Mouse (Mus musculus): ENCODE measurements at regions not wholly inside any gene's neighbourhood (a gene's known extent, or its start where the extent isn't known, plus 50 kb on each side); places are given as distances from the start of the nearest gene placed in this dataset.

- no peak overlapping the region for H3K9ac ChIP-seq (ENCODE audit: low read length)
- H3K4me2 ChIP-seq (ENCODE audit: low read length) = no peak overlapping the region
- no peak overlapping the region for H3K27ac ChIP-seq (ENCODE audit: low read depth)
- no peaks in the 10 kb centered on the region for H3K36me3 ChIP-seq (ENCODE audit: control insufficient read depth, insufficient read depth, low read length)
- no peak for ATAC-seq (replicated peaks; ENCODE audit: low FRiP score, low TSS enrichment, low read depth)
- no peaks in the 10 kb centered on the region for H3K4me1 ChIP-seq (replicated peaks; ENCODE audit: control insufficient read depth, insufficient read depth, low read length)
- H3K9me3 ChIP-seq (ENCODE audit: control insufficient read depth, low read length) = no peaks in the 10 kb centered on the region
- WGBS = 82% methylated on average over 10 of the region's 10 CpGs
- H3K27me3 ChIP-seq (replicated peaks; ENCODE audit: control insufficient read depth, insufficient read depth, low read length) = no peaks in the 10 kb centered on the region
- H3K4me3 ChIP-seq (ENCODE audit: low read depth, low read length) = no peak overlapping the region
- no peak for DNase-seq (ENCODE audit: low spot score)
Measured at GRCm38 (mm10) chr8:35185165-35185564, 580.4 kb upstream of the Gm19410 start.

- no peak overlapping the region for H3K27ac ChIP-seq (ENCODE audit: low read depth)
- no peaks in the 10 kb centered on the region for H3K27me3 ChIP-seq (replicated peaks; ENCODE audit: control insufficient read depth, insufficient read depth, low read length)
- ATAC-seq (replicated peaks; ENCODE audit: low FRiP score, low TSS enrichment, low read depth) (no peak), DNase-seq (ENCODE audit: low spot score) (no peak)
- H3K9me3 ChIP-seq (ENCODE audit: control insufficient read depth, low read length) = no peaks in the 10 kb centered on the region
- H3K9ac ChIP-seq (ENCODE audit: low read length) = no peak overlapping the region
- H3K4me2 ChIP-seq (ENCODE audit: low read length) = no peak overlapping the region
- H3K4me1 ChIP-seq (replicated peaks; ENCODE audit: control insufficient read depth, insufficient read depth, low read length) = no peaks in the 10 kb centered on the region
- H3K4me3 ChIP-seq (ENCODE audit: low read depth, low read length) = no peak overlapping the region
- WGBS = 91% methylated on average over 8 of the region's 8 CpGs
- H3K36me3 ChIP-seq (ENCODE audit: control insufficient read depth, insufficient read depth, low read length) = no peaks in the 10 kb centered on the region
Measured at GRCm38 (mm10) chr8:35188531-35188930, 577.1 kb upstream of the Gm19410 start.

DNA sequence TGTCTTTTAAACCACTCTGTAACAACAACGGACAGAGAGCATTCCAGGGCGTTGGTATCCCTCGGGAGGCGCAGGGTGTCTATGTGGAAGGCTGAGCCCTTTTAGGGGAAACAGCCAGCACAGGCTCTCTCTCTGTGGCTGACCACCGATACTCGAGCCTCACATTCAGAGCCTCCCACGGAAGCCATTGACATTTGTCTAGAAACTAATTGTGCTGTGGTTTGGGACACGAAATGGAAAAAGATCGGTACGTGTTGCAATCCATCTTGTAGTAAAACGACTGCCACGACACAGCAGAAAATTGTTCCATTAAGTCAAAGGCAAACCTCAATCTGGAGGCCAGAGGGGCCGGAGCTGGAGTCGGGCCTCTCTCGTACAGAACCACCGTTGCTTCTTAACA, 575.9 kb upstream of the Gm19410 start:
- Histone ChIP-seq H3K27ac (ENCODE audit: low read depth) (no peak overlapping the region), H3K4me1 (replicated peaks; ENCODE audit: control insufficient read depth, insufficient read depth, low read length) (no peaks in the 10 kb centered on the region; the same call in 1 of the 2 replicates), H3K9ac (ENCODE audit: low read length) (no peak overlapping the region), H3K4me3 (ENCODE audit: low read depth, low read length) (no peak overlapping the region), H3K9me3 (ENCODE audit: control insufficient read depth, low read length) (no peaks in the 10 kb centered on the region), H3K4me2 (ENCODE audit: low read length) (no peak overlapping the region), H3K36me3 (ENCODE audit: control insufficient read depth, insufficient read depth, low read length) (no peaks in the 10 kb centered on the region), H3K27me3 (replicated peaks; ENCODE audit: control insufficient read depth, insufficient read depth, low read length) (no peaks in the 10 kb centered on the region)
- ATAC-seq (replicated peaks; ENCODE audit: low FRiP score, low TSS enrichment, low read depth) (no peak), DNase-seq (ENCODE audit: low spot score) (no peak)
- WGBS = 82% methylated on average over 16 of the region's 16 CpGs

- H3K36me3 ChIP-seq (ENCODE audit: control insufficient read depth, insufficient read depth, low read length) = no peaks in the 10 kb centered on the region
- H3K27me3 ChIP-seq (replicated peaks; ENCODE audit: control insufficient read depth, insufficient read depth, low read length) = no peaks in the 10 kb centered on the region
- ATAC-seq (replicated peaks; ENCODE audit: low FRiP score, low TSS enrichment, low read depth) (no peak), DNase-seq (ENCODE audit: low spot score) (no peak)
- no peak overlapping the region for H3K9ac ChIP-seq (ENCODE audit: low read length)
- no peaks in the 10 kb centered on the region for H3K9me3 ChIP-seq (ENCODE audit: control insufficient read depth, low read length)
- H3K4me1 ChIP-seq (replicated peaks; ENCODE audit: control insufficient read depth, insufficient read depth, low read length) = no peaks in the 10 kb centered on the region; the same call in 1 of the 2 replicates
- H3K27ac ChIP-seq (ENCODE audit: low read depth) = no peak overlapping the region
- H3K4me3 ChIP-seq (ENCODE audit: low read depth, low read length) = no peak overlapping the region
- 70% methylated on average over 3 of the region's 3 CpGs for WGBS
- H3K4me2 ChIP-seq (ENCODE audit: low read length) = no peak overlapping the region
Measured at GRCm38 (mm10) chr8:35192515-35192914, 573.1 kb upstream of the Gm19410 start.

GRCm38 (mm10) chr8:35193771-35194170, 571.8 kb upstream of the Gm19410 start:
- Histone ChIP-seq H3K27ac (ENCODE audit: low read depth) (no peak overlapping the region), H3K27me3 (replicated peaks; ENCODE audit: control insufficient read depth, insufficient read depth, low read length) (no peaks in the 10 kb centered on the region), H3K4me1 (replicated peaks; ENCODE audit: control insufficient read depth, insufficient read depth, low read length) (peaks cover 6% of the 10 kb centered on the region; the same call in 1 of the 2 replicates), H3K36me3 (ENCODE audit: control insufficient read depth, insufficient read depth, low read length) (no peaks in the 10 kb centered on the region), H3K4me2 (ENCODE audit: low read length) (no peak overlapping the region), H3K9me3 (ENCODE audit: control insufficient read depth, low read length) (no peaks in the 10 kb centered on the region), H3K9ac (ENCODE audit: low read length) (no peak overlapping the region), H3K4me3 (ENCODE audit: low read depth, low read length) (no peak overlapping the region)
- 26% methylated on average over 1 of the region's 1 CpGs for WGBS
- DNase-seq (ENCODE audit: low spot score) = peak; percentile 55
- ATAC-seq (replicated peaks; ENCODE audit: low FRiP score, low TSS enrichment, low read depth) = no peak; the same call in 1 of the 2 replicates

DNA sequence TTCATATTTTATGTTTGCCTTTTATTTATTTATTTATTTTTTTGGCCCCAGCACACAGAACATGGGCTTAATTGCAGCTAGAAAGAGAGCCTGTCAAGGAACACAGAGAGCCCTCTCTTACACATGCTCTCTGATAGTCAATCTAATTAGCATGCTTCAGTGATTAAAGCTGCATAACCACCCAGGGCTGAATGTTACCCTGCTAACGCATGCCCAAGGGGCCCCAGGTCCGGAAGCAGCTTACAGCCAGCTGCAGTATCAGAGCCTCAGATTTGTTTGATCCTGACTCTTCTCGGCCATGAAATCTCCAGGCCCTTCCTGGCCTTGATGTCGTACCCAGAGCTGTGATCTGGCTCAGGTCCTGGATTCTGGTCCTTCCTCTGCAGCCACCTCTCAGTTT, 569.4 kb upstream of the Gm19410 start:
- Histone ChIP-seq H3K27ac (ENCODE audit: low read depth) (no peak overlapping the region), H3K9ac (ENCODE audit: low read length) (no peak overlapping the region), H3K27me3 (replicated peaks; ENCODE audit: control insufficient read depth, insufficient read depth, low read length) (no peaks in the 10 kb centered on the region), H3K4me3 (ENCODE audit: low read depth, low read length) (no peak overlapping the region), H3K4me1 (replicated peaks; ENCODE audit: control insufficient read depth, insufficient read depth, low read length) (peaks cover 8% of the 10 kb centered on the region; the same call in 1 of the 2 replicates), H3K9me3 (ENCODE audit: control insufficient read depth, low read length) (no peaks in the 10 kb centered on the region), H3K36me3 (ENCODE audit: control insufficient read depth, insufficient read depth, low read length) (no peaks in the 10 kb centered on the region), H3K4me2 (ENCODE audit: low read length) (no peak overlapping the region)
- ATAC-seq (replicated peaks; ENCODE audit: low FRiP score, low TSS enrichment, low read depth) = no peak
- WGBS = 66% methylated on average over 4 of the region's 4 CpGs
- DNase-seq (ENCODE audit: low spot score) = no peak

DNA sequence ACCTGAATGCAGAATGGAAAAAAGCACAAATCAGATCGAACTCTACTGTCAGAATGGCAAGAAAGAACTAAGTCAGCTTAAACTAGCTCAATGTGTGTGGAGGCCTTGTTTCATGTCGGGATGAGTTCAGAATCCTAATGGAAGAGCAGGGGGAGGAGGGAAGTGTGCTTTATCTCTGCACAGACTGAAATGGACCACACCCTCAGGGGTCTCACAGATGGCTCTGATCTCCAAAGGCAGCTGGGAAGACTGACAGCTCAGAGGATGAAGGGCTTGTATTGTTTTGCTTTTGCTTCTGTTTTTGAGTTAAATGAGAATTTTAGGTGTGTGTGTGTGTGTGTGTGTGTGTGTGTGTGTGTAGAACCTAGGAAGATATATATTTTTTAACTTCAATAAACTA, 566.8 kb upstream of the Gm19410 start:
- no peaks in the 10 kb centered on the region for H3K27me3 ChIP-seq (replicated peaks; ENCODE audit: control insufficient read depth, insufficient read depth, low read length)
- no peaks in the 10 kb centered on the region for H3K9me3 ChIP-seq (ENCODE audit: control insufficient read depth, low read length)
- no peaks in the 10 kb centered on the region for H3K36me3 ChIP-seq (ENCODE audit: control insufficient read depth, insufficient read depth, low read length)
- H3K27ac ChIP-seq (ENCODE audit: low read depth) = no peak overlapping the region
- no peak overlapping the region for H3K4me3 ChIP-seq (ENCODE audit: low read depth, low read length)
- no peak overlapping the region for H3K4me2 ChIP-seq (ENCODE audit: low read length)
- DNase-seq (ENCODE audit: low spot score) = no peak
- 50% methylated on average over 2 of the region's 2 CpGs for WGBS
- H3K9ac ChIP-seq (ENCODE audit: low read length) = no peak overlapping the region
- no peak for ATAC-seq (replicated peaks; ENCODE audit: low FRiP score, low TSS enrichment, low read depth)
- peaks cover 16% of the 10 kb centered on the region; the same call in 1 of the 2 replicates for H3K4me1 ChIP-seq (replicated peaks; ENCODE audit: control insufficient read depth, insufficient read depth, low read length)

GRCm38 (mm10) chr8:35201416-35201815, 564.2 kb upstream of the Gm19410 start:
- WGBS = 17% methylated on average over 12 of the region's 12 CpGs
- Histone ChIP-seq H3K4me2 (ENCODE audit: low read length) (peak overlapping the region; percentile 38), H3K36me3 (ENCODE audit: control insufficient read depth, insufficient read depth, low read length) (no peaks in the 10 kb centered on the region), H3K9me3 (ENCODE audit: control insufficient read depth, low read length) (no peaks in the 10 kb centered on the region), H3K27me3 (replicated peaks; ENCODE audit: control insufficient read depth, insufficient read depth, low read length) (no peaks in the 10 kb centered on the region), H3K9ac (ENCODE audit: low read length) (no peak overlapping the region), H3K27ac (ENCODE audit: low read depth) (peak overlapping the region; percentile 71), H3K4me3 (ENCODE audit: low read depth, low read length) (0 out of 2 replicates have a peak overlapping the region, but pooled peaks have one; percentile 15), H3K4me1 (replicated peaks; ENCODE audit: control insufficient read depth, insufficient read depth, low read length) (peaks cover 23% of the 10 kb centered on the region; the same call in 1 of the 2 replicates)
- peak; percentile 30; the same call in 1 of the 2 replicates for ATAC-seq (replicated peaks; ENCODE audit: low FRiP score, low TSS enrichment, low read depth)
- peak; percentile 59 for DNase-seq (ENCODE audit: low spot score)

- no peaks in the 10 kb centered on the region for H3K27me3 ChIP-seq (replicated peaks; ENCODE audit: control insufficient read depth, insufficient read depth, low read length)
- no peak overlapping the region for H3K4me3 ChIP-seq (ENCODE audit: low read depth, low read length)
- DNase-seq (ENCODE audit: low spot score) (no peak), ATAC-seq (replicated peaks; ENCODE audit: low FRiP score, low TSS enrichment, low read depth) (no peak)
- H3K4me1 ChIP-seq (replicated peaks; ENCODE audit: control insufficient read depth, insufficient read depth, low read length) = peaks cover 25% of the 10 kb centered on the region
- no peaks in the 10 kb centered on the region for H3K9me3 ChIP-seq (ENCODE audit: control insufficient read depth, low read length)
- no peaks in the 10 kb centered on the region for H3K36me3 ChIP-seq (ENCODE audit: control insufficient read depth, insufficient read depth, low read length)
- H3K27ac ChIP-seq (ENCODE audit: low read depth) = no peak overlapping the region
- peak overlapping the region; percentile 26 for H3K4me2 ChIP-seq (ENCODE audit: low read length)
- no peak overlapping the region for H3K9ac ChIP-seq (ENCODE audit: low read length)
- 66% methylated on average over 15 of the region's 15 CpGs for WGBS
Measured at GRCm38 (mm10) chr8:35204971-35205370, 560.6 kb upstream of the Gm19410 start.

All from intestine, embryonic 14.5 days (tissue).